Mouse (Mus musculus): ENCODE results near the gene Ccnq. TPM values are rescaled to one million over a fixed set of nuclear protein-coding genes. Genes with fewer than 3 reads are reported as not detected.

Gene Ccnq
- total RNA-seq, 2 experiments from 2014 or later, result 30.1 to 39.5 TPM

- ATAC-seq (replicated peaks; ENCODE audit: poor library complexity), result no peak
Measured at GRCm38 (mm10) chr11:78702319-78702718, 49.2 kb downstream of the Ccnq start.

Other genes starting within 250 kb of the Ccnq start
- not detected in 2 replicates for gene Sebox, start 248.3 kb downstream of the Ccnq start, total RNA-seq (2015)
- not detected in 2 replicates for gene Sebox, start 248.3 kb downstream of the Ccnq start, total RNA-seq (2017)
- 20.9 and 26.7 TPM in 2 replicates for gene Tmem199, start 239.6 kb downstream of the Ccnq start, total RNA-seq (2015)
- 27.5 and 34.4 TPM in 2 replicates for gene Tmem199, start 239.6 kb downstream of the Ccnq start, total RNA-seq (2017)
- 57.5 and 59.2 TPM in 2 replicates for gene Poldip2, start 239.5 kb downstream of the Ccnq start, total RNA-seq (2015)
- gene Poldip2, start 239.5 kb downstream of the Ccnq start, total RNA-seq (2017), result 59.2 and 77.8 TPM in 2 replicates
- 8.9 and 9.3 TPM in 2 replicates for gene Tnfaip1, start 215.4 kb downstream of the Ccnq start, total RNA-seq (2015)
- 4.2 and 5.5 TPM in 2 replicates for gene Tnfaip1, start 215.4 kb downstream of the Ccnq start, total RNA-seq (2017)
- 112 and 130 TPM in 2 replicates for gene Ift20, start 215.4 kb downstream of the Ccnq start, total RNA-seq (2015)
- gene Ift20, start 215.4 kb downstream of the Ccnq start, total RNA-seq (2017), result 158 and 160 TPM in 2 replicates
- 102 and 108 TPM in 2 replicates for gene Tmem97, start 201.0 kb downstream of the Ccnq start, total RNA-seq (2015)
- gene Tmem97, start 201.0 kb downstream of the Ccnq start, total RNA-seq (2017), result 77.5 and 77.9 TPM in 2 replicates
- 15.8 and 19.5 TPM in 2 replicates for gene Nlk, start 54.4 kb downstream of the Ccnq start, total RNA-seq (2015)
- gene Nlk, start 54.4 kb downstream of the Ccnq start, total RNA-seq (2017), result 16.6 and 21.6 TPM in 2 replicates
- gene Lyrm9, start 74.9 kb upstream of the Ccnq start, total RNA-seq (2015), result 7.9 and 8.4 TPM in 2 replicates
- 58.6 and 68.0 TPM in 2 replicates for gene Lyrm9, start 74.9 kb upstream of the Ccnq start, total RNA-seq (2017)
- gene Nos2, start 169.1 kb upstream of the Ccnq start, total RNA-seq (2015), result not detected in 2 replicates
- gene Nos2, start 169.1 kb upstream of the Ccnq start, total RNA-seq (2017), result not detected in 2 replicates
- gene Lgals9, start 233.2 kb upstream of the Ccnq start, total RNA-seq (2015), result 374 and 478 TPM in 2 replicates
- gene Lgals9, start 233.2 kb upstream of the Ccnq start, total RNA-seq (2017), result 73.6 and 82.8 TPM in 2 replicates

Measured in megakaryocyte progenitor cell, adult 5-6 weeks (primary cell).